Mouse (Mus musculus) ES-Bruce4 (cell line): ENCODE measurements around the gene Cdk12.

Experiments used
- CTCF ChIP-seq: IDR thresholded peaks from one replicate; pipeline ENCODE4 v1.8.1; 2011; ENCODE audit warnings: low read depth, low read length
- POLR2A ChIP-seq: IDR thresholded peaks from one replicate; pipeline ENCODE4 v1.8.1; 2011; ENCODE audit warnings: low read length; ENCODE audit not compliant: insufficient read depth

DNA sequence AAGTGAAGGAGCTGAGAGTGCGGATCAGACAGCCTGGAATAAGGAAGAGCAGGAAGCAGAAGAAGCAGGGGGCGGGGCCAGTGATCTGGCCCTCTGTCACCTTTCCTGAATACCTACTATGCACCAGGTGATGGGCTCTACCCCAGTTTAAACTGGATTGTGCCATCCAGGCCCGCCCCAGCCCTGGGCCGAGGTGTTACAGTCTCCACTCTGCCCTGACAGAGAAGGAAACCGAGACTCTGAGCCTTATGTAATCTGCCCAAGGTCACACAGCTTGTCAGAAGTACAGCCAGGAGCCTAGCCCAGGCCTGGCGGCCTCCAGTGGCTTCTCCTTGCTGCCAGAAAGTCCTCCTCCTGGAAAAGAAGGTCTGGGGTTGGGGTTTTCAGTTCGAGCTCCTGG lies 94.9 kb downstream of the Cdk12 start:
- TF ChIP-seq CTCF = no peak
- no peak for TF ChIP-seq POLR2A
